12 mouse cellular contexts compared by ENCODE assay signal in the genomic region with DNA sequence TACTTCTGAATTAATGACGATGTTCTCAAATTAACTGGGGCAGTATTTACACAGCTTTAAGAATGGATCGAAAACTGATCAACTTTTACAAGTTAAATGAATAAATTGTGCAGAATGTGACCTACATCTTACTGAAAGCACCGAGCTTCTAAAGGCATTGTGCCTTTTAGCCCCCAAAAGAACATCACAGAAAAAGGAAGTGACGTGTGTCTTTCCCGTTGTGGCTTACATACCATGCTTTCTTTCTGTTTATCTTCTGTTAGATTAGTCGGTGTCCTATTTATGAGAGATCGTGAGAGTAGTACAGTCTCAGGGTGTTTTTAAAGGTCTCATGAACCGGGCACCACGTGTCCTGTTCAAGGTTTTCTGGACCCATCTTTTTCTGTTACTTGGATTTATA.
"Had no signal": no experiment of that assay in that cellular context is flagged by ENCODE, and none has a peak within 500 bp of the region (broad histone marks: within the 10 kb centered on the region; RNA-seq: fewer than 3 reads in every experiment).

No protein-coding gene starts in this region.

- ATAC-seq: liver, postnatal 0 days; lung, postnatal 0 days; midbrain, embryonic 16.5 days had no signal

- DNase-seq: liver, embryonic 13.5 days; liver, postnatal 0 days; lung, adult 2 months; lung, postnatal 14 days; lung, postnatal 36 days; midbrain, embryonic 14.5 days; retina, postnatal 1 day; right cerebral cortex, adult 18-20 months; thymus, postnatal 25 days; thymus, postnatal 4 days had no signal
